Mouse (Mus musculus): ENCODE data around the gene Gna15.
A peak's percentile ranks its signal among the peaks of the same experiment; 100 is the strongest.

GRCm38 (mm10) chr10:81473003-81473451 is 51.0 kb downstream of the Gna15 start:
- 0 out of 2 replicates have a peak, but pooled peaks have one; percentile 18 for TF ChIP-seq POLR2A (IDR thresholded peaks at IDR 0.05; ENCODE audit: extremely low read depth, insufficient read depth, low read length)
- no peak for TF ChIP-seq CTCF (IDR thresholded peaks at IDR 0.05; ENCODE audit: extremely low read depth, insufficient read depth, low read length)

Measured in cortical plate, adult 2 months (tissue).